Mouse (Mus musculus) cortical plate, adult 2 months (tissue): ENCODE measurements at regions not wholly inside any gene's neighbourhood (a gene's known extent, or its start where the extent isn't known, plus 50 kb on each side); places are given as distances from the start of the nearest gene placed in this dataset.

Experiments
- CTCF ChIP-seq: fragments of 200-500 bp; IDR thresholded peaks from 2 replicates; pipeline ENCODE4 v1.5.1; 2011; ENCODE audit warnings: mild to moderate bottlenecking, control low read depth, low read length; ENCODE audit not compliant: insufficient read depth; ENCODE audit errors: extremely low read depth
- POLR2A ChIP-seq: fragments of 200-500 bp; IDR thresholded peaks from 2 replicates; pipeline ENCODE4 v1.6.1; 2011; ENCODE audit warnings: mild to moderate bottlenecking, low read length, control low read depth; ENCODE audit not compliant: insufficient read depth; ENCODE audit errors: extremely low read depth

GRCm38 (mm10) chr15:51628518-51628917 is 2256.2 kb upstream of the Gm7489 start:
- TF ChIP-seq POLR2A (no peak), CTCF (no peak)
